Mouse (Mus musculus): ENCODE measurements around the gene Olfr15.

GRCm38 (mm10) chr16:3828021-3828420 lies 2.7 kb upstream of the Olfr15 start:
- TF ChIP-seq POLR2A (IDR thresholded peaks at IDR 0.05; ENCODE audit: borderline replicate concordance, control insufficient read depth, low read depth, low read length) (no peak), CTCF (IDR thresholded peaks at IDR 0.05; ENCODE audit: control insufficient read depth, insufficient read depth, low read length) (no peak)

Measured in bone marrow, adult 2 months (tissue).